Mouse (Mus musculus) liver, postnatal 0 days (tissue): ENCODE measurements around the gene Zfp212.
A peak's percentile ranks its signal among the peaks of the same experiment; 100 is the strongest.

ENCODE experiments used
- CTCF ChIP-seq: sonication (generic); IDR thresholded peaks from 2 replicates; pipeline ENCODE4 v1.5.1; 2016; ENCODE audit warnings: antibody characterized with exemption, low read depth
- EP300 ChIP-seq: IDR thresholded peaks from 2 replicates; pipeline ENCODE4 v1.6.1; 2016; ENCODE audit warnings: antibody characterized with exemption, low read depth, mild to moderate bottlenecking

- TF ChIP-seq CTCF (peak; percentile 21; the same call in 1 of the 2 replicates), EP300 (no peak)
These were observed 33.0 kb downstream of the Zfp212 start, which contains the start of gene Zfp956 for GRCm38 (mm10) chr6:47953191-47953726.
